Mouse (Mus musculus) E14TG2a.4 (cell line): Measurements from ENCODE around the gene Pdk2.

Source experiments
- CTCF ChIP-seq: conservative IDR thresholded peaks from 2 replicates; pipeline ENCODE4 v1.5.1; 2014; ENCODE audit warnings: low read length
- NANOG ChIP-seq: IDR thresholded peaks from 2 replicates; pipeline ENCODE4 v1.6.1; 2014; ENCODE audit warnings: borderline replicate concordance, low read length, mixed read lengths

DNA sequence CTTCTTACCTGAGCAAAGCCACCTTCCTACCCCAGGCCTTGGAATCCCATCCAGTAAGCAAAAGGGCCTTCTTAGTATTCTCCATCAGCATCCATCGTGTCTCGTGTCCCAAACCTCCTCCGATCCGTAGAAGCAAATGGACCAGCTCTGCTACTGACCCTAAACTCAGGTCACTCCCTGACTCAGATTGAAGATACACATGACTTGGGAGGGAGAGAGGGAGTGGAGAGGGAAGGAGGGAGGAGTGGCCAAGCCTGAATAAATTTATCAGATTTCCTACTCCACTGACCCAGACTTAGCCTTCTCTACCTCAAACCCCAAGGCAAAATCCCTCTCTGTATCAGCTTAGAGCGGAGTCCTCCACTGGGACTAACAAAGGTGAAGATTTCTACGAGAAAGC is 39.6 kb upstream of the Pdk2 start:
- no peak for TF ChIP-seq CTCF
- TF ChIP-seq NANOG = no peak
